Mouse (Mus musculus) monocyte, adult 2 months (primary cell): Measurements from ENCODE around the gene Arhgef16.

Experiments
- DNase-seq, 2 experiments: peaks; one replicate each; pipeline ENCODE4 v3.0.0; 2022; ENCODE audit warnings: low spot score in 2 of 2, low read depth in 1 of 2

Gene Arhgef16

GRCm38 (mm10) chr4:154301466-154301881 lies at the start of gene Arhgef16:
Arhgef16 (minus strand) TSS chr4:154301676.
- DNase-seq, result no peak

GRCm38 (mm10) chr4:154348197-154348786 lies 46.8 kb upstream of the Arhgef16 start:
- DNase-seq, result no peak

- no peak for DNase-seq
These were observed 45.5 kb upstream of the Arhgef16 start for GRCm38 (mm10) chr4:154346731-154347522.

DNA sequence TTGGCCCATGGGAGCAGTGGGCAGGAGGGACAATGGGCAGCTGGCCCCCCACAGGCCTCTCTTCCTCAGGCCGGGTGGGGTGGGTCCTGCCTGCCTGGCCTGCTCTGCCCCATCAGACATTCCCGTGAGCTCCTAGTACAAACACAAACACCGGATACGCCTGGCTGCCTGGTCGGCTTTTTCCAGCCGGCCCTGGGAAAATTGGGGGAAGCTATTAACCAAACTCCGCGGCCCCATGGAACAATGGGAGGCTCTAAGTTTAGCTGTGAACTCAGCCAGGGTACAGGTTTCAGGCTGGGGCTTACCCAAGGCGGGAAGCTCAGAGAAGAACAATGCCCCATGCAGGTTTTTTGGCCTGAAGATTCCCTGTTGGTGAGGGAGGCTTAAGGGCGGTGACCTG lies 35.2 kb upstream of the Arhgef16 start:
- no peak for DNase-seq

DNA sequence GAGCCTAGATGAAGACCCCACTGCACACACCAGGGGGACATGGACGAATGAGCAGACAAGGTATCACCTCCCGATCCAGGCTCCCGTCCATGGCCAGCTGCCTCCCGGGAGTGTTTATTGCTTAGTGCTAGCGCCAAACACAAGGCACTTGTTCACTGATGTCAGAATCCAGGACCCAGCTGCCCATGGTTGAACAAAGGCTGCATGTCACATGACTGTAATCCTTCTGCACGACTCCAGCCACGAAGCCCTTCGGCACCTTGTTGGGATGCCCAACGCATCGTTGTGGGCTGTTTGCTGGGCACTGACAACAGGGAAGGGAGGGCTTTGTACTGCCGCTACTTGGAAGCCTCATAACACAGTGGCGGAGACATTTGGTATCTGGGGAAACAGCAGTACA lies 34.3 kb upstream of the Arhgef16 start, which contains the start of gene B230104I21Rik:
Gene B230104I21Rik (plus strand): TSS at position 367 of the 400 bp plus-strand sequence.
- no peak for DNase-seq

GRCm38 (mm10) chr4:154334699-154335402 lies 33.4 kb upstream of the Arhgef16 start:
- no peak for DNase-seq

DNA sequence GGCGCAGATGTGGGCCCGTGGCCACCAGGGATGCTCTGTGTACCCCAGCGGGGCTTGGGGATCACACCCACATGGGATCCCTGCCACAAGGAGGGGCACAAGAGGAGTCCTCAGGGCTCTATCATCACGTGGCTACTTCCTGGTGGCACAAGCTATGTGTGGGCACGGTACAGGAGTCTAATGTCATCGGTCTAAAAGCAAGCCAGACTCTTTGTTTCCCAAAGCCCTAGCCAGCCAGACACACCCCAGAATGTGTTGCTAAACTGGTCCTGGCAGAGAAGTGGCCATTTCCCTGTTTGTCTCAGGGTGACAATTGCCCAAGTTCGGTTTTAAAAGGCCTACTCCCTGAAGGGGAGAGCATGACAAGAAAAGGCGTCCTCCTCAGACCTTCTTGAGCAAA lies 31.8 kb upstream of the Arhgef16 start:
- DNase-seq, result no peak

GRCm38 (mm10) chr4:154331271-154331670 lies 29.8 kb upstream of the Arhgef16 start:
- no peak for DNase-seq

DNA sequence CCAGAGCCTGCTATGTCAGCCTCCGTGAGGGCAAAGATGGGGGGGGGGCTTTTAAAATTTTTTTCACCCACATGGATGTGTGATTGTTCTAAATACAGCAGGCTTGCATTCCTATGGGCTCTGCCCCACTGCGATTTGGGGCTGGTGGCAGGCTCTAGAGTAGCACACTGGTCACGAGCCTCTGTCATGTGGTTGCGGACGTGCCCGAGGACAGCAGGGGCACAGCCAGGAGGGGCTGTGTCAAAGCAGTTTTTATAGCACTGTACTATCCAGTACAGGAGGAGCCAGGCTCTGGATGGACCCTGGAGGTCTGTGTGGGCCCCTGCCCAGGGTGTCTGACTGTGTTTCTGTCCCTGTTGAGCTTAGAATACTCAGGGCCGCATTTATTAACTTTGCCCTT lies 28.5 kb upstream of the Arhgef16 start:
- no peak for DNase-seq

GRCm38 (mm10) chr4:154328836-154329235 lies 27.4 kb upstream of the Arhgef16 start:
- DNase-seq, result no peak

GRCm38 (mm10) chr4:154328431-154328830 lies 27.0 kb upstream of the Arhgef16 start:
- no peak for DNase-seq

- DNase-seq, result no peak
These were observed 23.9 kb upstream of the Arhgef16 start for GRCm38 (mm10) chr4:154325410-154325809.

DNA sequence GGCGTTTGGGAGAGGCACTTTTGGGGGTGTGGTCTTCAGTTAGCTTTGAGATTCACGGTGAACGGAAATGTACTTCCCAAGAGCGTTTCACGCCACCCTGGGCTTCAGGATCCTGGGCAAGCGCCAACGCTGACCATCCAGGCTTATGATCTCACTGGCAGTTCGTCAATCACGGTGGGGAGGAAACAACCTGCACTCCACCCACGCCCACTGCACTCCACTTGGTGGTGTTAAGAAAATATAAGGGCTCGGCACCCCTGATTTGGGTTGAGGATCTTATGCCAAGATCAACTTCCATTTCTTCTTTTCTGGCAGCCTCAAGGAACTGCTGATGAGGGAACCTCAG lies 12.1 kb upstream of the Arhgef16 start:
- no peak for DNase-seq

DNA sequence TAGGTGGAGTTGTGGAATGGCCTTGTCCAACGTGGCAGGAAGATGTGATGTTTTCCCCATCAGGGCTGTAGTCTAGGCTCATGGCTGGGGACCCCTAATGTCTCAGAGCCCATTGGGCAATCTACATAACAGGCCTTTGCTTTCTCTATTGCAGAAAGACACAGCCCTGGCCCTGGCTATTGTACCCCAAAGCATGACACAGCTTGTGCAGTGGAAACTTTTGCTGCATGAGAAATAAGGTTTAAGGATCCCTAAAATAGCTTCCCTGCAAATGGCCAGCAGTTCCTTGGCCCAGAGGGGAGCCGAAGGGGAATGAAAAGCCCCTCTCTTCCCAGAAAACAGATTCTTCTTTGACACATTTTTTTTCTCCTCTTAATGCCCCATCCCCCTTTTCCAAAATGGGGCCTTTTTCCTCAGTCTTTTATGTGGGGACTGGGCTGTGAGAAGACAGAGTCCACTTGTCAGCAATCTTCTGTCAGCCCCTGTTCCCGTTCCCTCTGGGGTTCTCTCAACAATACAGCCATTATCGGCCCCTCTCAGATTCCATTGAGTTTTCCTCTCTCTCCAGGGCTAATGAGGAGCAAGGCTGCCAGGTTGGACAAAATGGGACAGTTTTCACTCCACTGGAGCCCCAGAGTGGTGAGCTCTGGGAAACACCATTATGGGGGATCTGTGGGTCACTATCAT lies 11.6 kb upstream of the Arhgef16 start:
- DNase-seq, result no peak

- no peak for DNase-seq
These were observed 10.8 kb upstream of the Arhgef16 start for GRCm38 (mm10) chr4:154312143-154312812.

GRCm38 (mm10) chr4:154310576-154311262 lies 9.2 kb upstream of the Arhgef16 start:
- DNase-seq, result no peak

GRCm38 (mm10) chr4:154309131-154309530 lies 7.7 kb upstream of the Arhgef16 start:
- no peak for DNase-seq

DNA sequence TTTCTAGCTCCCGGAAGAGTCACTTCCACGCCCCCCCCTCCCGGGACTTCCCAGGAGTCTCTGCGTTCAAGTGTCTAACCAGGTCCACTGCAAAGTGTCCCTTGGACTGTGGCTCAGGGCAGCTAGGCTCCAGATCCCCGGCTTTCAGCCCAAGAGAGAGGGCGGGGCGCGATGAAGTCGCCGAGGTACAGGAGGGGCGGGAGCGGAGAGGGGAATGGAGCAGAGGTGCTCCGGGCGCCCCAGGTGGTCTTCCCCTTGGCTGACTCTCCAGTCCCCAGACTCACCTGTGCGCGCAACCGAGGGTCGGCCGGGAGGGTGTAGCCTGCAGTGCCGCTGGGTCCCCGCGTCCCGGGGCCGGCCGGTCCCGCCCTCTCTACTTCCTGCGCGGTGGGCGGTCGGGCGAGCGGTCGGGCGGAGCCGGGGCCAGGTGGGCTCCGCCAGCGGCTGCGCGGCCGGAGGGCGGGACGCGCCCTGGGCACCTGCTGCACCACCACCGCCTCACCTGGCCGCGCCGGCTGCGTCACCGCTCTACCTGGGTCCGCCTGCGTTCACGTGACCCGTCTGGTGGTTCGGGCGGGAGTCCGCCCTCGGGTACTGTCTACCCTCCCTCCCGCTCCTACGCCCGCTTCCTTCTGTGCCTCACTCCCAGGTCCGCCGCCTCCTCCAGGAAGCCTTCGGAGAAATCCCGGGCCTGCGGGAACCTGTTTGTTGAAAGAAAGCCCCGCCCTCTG lies 1.8 kb downstream of the Arhgef16 start:
- DNase-seq, result no peak

DNA sequence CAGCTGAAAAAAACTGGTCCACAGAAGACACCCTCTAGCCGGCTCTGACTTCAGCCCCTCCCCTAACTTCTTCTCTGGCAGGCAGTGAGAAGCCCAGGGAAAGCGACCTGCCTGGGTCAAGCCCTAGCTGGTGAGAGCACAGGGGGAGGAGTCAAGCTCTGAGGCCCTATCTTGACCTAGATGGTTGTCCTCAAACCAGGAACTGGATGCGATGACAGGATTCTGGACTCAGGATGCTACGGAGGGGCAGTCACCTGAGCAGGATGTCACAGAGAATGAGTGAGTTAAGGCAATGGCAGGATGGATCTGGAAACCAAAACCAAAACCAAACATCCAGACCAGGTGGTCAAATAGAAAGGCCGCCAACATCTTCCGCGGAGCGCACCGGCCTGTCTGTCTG lies 3.7 kb downstream of the Arhgef16 start:
- DNase-seq, result no peak

- DNase-seq, result no peak
These were observed 7.2 kb downstream of the Arhgef16 start for GRCm38 (mm10) chr4:154294262-154294731.
